Mouse (Mus musculus) liver, embryonic 14.5 days (tissue): ENCODE measurements around the gene Sugct.

Experiments
- CTCF ChIP-seq: IDR thresholded peaks from 2 replicates; pipeline ENCODE4 v1.5.1; 2016; ENCODE audit warnings: antibody characterized with exemption, low read depth, control low read depth
- EP300 ChIP-seq: IDR thresholded peaks from 2 replicates; pipeline ENCODE4 v1.6.1; 2016; ENCODE audit warnings: antibody characterized with exemption, low read depth

DNA sequence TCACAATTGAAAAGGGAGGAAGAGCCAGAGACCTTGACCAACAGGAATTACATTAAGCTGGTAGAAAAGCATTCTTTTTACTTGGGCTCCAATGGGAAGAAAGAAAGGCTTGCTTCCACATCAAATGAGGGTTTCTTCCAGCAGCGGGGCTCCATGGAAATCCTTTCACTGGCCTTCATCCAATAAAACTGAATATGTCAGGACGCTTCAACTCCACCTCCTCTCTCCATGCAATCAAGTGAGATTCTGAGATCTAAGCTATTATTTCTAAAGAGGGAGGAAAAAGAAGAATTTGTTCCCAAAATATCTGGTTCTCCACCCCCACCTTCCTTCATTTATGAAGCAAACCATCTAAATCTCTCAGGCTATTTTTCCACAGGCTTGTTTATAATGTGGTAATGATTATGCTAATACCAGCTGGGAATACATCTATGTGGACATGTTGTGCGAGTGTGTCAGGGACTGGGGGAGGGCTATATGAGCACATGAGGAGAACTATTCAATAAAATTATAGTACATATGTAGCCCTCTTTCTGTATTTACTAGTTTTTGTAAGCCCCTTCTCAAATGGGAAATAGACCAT is 505.1 kb downstream of the Sugct start:
- no peak for TF ChIP-seq CTCF
- no peak for TF ChIP-seq EP300
